Mouse (Mus musculus): ENCODE measurements around the gene Ppard.
"Not testable (repeated sequence)": the region's sequence is repeated elsewhere in the genome, so short reads cannot be mapped to it uniquely, and the experiment has no call there.

Ppard gene

DNA sequence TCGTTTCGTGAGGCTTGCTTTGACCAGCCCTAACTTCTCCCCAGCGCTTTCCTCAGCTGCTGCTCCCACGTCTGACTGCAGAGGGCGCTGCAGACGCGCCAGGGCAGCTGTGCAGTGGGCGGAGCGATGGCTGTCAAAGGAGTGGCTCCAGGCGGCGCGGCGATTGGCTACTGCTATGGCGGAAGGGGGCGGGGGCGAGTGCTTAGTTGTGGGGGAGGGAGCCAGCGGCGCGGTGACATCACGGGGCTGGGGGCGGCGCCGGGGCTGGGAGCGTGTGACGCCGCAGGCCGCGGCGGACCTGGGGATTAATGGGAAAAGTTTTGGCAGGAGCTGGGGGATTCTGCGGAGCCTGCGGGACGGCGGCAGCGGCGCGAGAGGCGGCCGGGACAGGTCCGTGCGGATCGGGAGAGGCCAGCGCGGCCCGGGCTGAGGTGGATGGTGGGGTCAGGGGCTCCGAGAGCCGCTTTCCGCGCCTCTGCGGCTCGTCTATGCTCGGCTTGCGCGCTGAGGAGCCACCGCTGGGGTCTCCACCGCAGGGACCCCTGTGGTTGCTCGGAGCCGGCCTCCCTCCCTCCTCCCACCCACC is at the start of gene Ppard:
Gene Ppard, plus strand, starts transcription at position 226 of the 586 bp plus-strand sequence.
- peak; percentile 98 for DNase-seq

DNA sequence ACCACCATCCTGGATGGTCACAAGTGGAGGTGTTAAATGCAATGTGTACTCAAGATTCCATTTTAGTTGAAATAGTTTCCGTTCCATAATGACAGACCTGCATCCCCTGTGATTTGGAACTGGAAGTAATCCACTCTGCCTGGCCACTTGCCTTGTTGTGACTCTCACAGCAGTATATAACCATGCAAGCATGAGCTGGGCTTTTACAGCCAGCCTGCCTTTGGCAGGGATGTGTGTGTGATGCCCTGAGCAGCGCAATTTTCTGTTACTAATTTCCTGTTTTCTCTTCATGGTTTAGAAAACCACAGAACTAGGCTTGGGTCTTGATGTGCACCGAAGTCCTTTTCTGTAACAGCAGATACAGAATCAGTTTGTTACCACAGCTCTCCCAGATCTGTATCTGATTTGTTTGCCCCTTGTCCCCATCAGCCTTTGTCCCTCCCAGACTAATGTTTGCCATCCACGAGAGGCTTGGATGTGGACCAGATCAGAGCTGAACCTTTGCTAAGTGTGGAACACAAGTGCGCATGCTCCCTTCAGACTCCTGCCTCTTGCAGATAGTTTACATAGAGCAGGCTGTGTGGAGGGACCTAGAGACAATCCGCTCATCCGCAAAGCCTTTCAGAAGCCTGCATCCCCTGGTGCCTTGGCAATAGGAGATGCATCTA is 47.4 kb upstream of the Ppard start:
- no peak for DNase-seq

DNA sequence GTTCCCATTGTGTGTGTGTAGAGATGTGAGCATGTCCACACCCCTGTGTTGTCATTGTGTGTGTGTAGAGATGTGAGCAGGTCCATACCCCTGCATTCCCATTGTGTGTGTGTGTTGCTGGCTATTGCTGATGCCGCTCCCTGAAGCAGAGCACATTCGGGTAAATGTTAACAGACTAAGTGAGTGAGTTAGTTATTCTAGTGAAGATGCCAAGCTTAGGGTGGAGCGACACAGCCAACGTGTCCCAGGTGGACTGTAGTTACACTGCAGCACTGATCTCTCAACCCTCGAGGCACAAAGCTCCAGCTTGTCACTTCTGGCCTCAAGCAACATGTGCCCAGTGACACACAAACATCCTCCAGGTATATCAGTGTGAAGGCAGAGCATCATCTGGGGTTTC is 44.2 kb upstream of the Ppard start:
- no peak for DNase-seq

DNA sequence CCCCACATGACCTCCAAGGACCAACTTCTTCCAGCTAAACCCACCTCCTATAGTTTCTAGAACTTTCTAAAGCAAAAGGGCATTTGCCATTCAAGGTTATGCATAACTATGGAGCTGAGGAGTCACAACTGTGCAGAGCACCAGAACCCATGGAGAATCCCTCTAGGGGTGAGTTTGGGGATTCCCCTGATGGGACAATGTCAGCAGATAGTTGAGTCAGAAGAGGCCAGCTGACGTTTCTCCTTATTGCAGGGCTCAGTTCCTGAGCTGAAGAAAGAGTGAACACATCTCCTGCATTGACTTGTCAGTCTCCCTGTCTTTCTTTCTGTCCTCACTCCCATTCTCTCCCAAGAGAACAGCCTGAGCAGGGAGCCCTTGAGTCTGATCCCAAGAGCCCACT is 39.7 kb upstream of the Ppard start:
- no peak for DNase-seq

DNA sequence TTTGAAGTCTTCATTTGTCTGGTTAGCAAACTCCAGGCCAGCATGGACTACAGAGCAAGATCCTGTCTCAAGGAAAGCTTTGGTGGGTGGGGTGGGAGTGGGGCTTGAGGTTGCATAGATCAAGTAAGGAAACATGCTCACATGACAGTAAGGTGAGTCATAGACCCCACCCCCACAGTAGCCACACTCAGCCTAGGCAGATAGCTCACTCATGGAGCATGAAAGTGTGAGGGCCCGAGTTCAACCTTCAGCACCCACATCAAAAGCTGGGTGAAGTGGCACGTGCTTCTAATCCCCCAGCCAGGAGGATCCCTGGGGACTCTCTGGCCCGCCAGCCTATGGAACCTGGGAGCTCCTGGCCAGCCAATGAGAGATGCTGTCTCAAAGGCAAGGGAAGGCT is 38.9 kb upstream of the Ppard start:
- no peak for DNase-seq

DNA sequence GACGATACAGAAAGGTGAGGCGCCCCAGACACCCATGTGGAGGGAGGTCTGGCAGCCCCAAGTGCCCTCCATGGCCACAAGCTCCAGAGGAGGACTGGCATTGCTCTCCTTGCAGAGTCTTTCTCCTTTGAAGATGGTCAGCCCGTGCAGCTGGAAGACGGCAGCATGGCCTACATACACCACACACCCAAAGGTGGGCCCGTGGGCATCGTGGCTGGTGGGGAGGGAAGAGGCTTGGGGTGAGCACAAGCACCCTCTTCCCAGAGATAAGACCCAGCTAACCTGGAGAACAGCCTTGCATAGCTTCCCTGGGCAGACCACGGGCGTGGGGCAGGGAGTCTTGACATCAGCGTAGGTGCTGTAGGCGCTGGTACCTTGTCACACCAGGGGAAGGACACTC is 37.5 kb upstream of the Ppard start:
- no peak for DNase-seq

DNA sequence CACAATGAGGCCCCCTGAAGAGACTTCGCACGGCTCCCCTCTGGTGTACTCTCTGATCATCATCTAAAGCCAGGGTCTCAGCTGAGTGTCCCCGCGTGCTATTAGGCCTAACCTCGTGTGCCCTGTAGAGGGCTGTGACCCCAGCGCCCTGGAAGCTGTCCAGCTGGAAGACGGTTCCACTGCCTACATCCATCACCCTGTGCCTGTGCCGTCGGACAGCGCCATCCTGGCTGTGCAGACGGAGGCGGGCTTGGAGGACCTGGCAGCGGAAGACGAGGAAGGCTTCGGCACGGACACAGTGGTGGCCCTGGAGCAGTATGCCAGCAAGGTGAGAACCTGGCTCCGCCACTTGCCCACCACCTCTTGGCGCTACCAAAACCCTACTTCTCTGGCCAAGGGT is 34.9 kb upstream of the Ppard start:
- no peak for DNase-seq

DNA sequence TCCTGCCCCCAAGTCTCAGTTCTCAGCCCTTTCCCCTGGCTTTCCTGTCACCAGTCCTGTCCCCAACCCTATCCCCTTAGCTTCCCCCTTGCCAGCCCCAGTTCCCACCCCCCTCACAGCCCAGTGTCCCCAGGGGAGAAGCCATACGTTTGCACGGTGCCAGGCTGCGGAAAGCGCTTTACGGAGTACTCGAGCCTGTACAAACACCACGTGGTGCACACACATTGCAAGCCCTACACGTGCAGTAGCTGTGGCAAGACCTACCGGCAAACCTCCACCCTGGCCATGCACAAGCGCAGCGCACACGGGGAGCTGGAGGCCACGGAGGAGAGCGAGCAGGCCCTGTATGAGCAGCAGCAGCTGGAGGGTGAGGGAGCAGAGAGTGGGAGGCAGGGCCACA is 30.5 kb upstream of the Ppard start:
- no peak for DNase-seq

DNA sequence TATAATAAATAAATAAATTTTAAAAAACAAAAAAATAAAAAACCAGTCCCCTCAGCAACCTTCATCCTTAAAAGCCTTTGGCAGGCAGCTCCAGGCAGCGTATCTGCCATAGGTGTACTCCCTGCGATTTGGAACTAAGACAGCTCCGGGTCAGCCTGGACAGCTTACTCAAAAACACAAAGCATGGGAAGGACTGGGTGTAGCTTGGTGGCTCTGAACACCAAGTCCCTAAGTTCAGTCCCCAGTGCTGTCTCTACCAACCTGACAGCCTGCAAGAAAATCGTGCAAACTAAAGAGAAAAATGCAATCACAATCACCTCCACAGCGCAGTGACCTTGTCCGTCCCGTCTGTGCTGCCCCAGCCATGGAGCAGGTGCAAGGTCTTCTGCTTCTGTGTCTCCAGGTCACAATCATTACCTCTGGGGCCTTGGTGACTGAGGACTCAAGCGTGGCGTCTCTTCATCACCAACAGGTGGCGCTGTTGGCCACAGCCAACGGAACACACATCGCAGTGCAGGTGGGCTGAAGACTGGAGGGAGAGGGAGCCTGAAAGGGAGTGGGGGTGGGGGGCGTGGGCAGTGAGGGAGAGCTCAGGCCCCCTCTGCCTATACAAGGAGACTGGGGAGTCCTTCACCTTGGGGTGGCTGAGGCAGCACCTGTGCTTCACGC is 28.3 kb upstream of the Ppard start:
- DNase-seq, result peak; percentile 83

DNA sequence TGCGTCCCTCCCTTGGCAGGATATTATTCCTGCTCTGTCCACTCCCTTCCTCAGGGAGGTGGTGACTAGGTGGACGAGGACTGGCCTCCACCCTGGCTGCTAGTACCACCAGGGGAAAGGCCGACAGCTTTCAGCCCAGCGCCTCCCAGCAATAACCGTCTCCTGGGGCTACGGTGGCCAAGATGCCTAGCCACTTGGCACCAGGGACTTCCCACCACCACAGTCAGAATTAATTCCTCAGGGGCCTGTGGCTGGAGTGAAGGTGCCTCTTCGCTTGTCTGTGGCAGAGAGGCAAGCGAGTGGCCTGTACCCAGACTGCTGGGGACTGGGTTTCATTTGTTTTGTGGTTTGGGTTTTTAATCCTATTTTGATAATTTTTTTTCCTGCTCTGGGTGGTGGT is 27.1 kb upstream of the Ppard start:
- DNase-seq, result no peak

DNA sequence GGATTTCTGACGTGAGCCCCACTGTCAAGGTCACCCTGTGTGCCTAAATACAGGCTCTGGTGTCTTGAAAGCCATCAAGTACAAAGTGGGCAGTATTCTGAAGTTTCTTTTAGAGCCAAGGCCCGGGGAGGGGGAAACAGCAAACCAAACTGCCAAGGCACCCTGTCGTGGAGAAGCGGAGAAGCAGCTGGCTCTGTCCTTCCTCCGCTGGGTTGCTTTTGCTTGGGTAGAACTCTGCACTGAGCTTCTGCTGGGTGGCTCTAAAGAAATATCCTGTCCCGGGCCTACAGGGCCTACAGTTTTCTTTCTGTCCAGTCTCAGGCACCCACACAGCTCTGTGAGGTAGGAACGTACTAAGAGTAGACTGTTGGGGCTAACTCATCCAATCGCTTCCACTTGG is 25.4 kb upstream of the Ppard start:
- DNase-seq, result no peak

DNA sequence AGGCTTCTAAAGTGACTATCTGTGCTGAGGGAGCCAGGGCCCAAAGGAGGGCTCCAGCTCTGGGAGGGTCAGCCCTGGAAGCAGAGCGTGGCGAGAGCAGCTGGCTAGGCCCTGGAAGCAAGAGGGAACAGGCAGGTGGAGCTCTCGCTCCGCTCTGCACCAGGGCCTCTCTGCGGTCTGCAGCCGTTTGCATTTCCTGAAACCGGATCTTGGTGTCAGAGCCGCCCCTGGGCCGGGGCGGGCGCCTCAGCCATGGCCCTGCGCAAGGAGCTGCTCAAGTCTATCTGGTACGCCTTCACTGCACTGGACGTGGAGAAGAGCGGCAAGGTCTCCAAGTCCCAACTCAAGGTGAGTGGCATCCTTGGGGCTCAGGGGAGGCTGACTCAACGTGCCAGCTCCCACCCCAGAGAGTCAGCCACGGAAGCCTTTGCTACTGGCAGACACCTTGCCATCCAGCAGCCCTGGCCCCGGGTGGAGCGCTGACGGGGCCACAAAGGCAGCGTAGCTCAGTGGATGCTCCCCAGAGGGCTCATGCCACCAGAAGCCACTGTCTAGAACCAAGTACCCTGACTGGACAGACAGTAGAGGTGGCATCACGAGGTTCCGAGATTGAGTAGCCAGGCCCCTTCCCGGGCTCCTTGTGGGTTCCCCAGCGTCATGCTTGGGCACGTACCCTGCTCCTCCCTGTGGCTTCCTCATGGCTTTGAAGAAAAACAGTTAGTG is 24.7 kb upstream of the Ppard start, which contains the start of gene Def6:
Gene Def6, plus strand, starts transcription at position 188 of the 723 bp plus-strand sequence.
- peak; percentile 62 for DNase-seq

DNA sequence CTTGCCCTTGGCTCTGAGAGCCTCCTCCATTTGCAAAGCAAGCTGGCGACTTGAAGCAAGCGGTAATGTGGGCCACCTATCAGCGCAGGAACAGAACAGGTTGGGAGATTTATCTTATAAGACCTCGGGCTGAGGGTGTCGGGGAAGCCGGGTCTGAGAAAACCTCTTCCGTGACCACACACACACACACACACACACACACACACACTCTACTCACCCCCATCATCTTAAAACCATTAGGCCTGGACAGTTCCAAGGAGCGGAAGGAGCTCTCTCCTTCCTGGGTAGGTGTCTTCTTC is 24.2 kb upstream of the Ppard start:
- DNase-seq, result no peak

DNA sequence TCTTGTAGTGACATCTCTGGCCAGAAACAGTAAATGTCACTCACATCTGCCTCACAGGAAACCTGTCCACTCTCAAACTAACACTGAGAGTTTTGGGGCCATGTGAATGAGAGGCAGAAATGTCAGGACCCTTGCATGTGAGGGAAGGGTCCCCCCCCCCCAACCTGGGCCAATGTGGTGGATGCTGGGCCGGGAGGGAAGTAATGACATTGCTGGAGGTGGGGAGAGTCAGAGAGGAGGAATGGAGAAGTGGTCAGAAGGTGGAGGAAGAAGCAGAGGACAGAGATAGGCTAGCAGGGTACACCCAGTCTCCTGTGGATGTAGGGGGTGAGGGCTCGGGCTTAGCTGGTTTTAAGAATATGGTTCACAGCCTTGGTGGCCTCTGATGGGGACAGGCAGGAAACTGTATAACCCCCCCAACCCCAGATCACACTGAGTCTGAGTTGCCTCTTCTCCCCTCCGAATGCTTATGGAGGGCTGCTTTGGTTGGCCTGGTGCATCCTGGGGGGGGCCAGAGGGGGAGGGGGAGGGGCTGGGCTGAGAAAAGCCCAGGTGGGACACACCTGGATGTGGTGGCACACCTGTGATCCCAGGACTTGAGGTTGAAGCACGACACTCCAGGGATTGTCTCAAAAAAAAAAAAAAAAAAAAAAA is 22.9 kb upstream of the Ppard start:
- no peak for DNase-seq

DNA sequence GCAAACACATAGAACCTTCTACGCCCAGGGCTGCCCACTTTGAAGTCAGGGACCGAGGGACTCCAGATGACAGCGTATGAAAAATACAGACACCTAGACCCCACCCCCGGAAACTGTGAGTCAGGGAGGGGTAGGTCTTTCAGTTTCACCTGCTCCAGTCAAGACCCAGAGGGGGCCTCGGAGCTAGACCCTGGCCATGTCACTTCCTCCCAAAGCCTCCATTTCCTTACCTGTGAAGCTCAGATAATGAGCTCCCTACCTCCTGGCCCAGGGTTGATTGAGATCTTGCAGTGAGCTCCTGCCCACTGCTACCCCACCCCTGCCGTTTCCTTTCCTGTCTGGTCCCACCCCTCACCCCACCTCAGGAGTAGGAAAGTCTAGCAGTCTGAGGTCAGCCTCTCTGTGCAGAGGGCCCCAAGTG is 20.6 kb upstream of the Ppard start:
- no peak for DNase-seq

DNA sequence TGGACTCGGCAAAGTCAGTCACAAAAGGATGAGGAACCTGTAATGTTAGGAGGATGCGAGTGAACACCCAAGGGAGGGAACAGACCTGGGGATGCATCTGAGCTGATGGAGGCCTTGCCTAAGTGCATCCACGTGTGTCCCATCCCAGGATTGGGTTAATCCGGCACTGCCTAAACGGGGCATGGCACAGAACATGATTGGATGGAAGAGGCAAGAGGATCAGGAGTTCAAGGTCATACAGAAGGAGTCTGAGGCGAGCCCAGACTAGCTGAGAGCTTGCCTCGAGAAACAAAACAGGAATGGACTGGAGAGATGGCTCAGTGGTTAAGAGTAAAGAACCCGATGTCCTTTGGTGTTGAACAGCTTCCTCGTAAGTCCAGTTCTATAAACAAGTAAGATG is 20.1 kb upstream of the Ppard start:
- no peak for DNase-seq

DNA sequence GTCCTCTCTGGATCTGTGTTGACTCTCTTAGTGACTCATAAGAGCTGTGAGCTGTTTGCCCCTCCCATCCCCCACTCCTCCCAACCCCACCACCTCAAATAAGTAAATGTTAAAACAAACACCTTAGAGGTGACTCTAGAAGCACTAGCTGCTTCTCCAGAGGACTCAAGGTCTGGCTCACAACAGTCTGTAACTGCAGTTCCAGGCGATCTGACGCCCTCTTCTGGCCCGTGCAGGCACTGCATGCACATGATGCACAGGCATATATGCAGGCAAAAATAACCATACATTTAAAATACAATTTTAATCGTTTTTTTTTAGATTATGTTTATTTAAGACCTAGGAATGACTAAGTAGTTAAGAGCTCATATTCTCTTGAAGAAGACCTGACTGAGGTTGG is 19.3 kb upstream of the Ppard start:
- no peak for DNase-seq

DNA sequence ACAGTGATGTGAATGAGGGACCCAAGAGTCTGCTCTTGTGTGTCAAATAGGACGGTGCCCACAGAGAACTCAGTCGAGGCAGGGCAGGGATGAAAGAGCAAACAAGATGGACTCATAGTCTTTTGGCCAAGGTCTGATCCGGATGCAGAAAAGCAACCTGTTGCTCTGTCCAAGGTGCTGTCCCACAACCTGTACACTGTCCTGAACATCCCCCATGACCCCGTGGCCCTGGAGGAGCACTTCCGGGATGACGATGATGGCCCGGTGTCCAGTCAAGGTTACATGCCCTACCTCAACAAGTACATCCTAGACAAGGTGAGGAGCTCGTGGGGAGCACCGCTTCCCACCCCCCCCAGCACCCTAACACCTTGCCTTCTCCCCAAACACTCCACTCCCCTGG is 15.7 kb upstream of the Ppard start:
- DNase-seq, result no peak

DNA sequence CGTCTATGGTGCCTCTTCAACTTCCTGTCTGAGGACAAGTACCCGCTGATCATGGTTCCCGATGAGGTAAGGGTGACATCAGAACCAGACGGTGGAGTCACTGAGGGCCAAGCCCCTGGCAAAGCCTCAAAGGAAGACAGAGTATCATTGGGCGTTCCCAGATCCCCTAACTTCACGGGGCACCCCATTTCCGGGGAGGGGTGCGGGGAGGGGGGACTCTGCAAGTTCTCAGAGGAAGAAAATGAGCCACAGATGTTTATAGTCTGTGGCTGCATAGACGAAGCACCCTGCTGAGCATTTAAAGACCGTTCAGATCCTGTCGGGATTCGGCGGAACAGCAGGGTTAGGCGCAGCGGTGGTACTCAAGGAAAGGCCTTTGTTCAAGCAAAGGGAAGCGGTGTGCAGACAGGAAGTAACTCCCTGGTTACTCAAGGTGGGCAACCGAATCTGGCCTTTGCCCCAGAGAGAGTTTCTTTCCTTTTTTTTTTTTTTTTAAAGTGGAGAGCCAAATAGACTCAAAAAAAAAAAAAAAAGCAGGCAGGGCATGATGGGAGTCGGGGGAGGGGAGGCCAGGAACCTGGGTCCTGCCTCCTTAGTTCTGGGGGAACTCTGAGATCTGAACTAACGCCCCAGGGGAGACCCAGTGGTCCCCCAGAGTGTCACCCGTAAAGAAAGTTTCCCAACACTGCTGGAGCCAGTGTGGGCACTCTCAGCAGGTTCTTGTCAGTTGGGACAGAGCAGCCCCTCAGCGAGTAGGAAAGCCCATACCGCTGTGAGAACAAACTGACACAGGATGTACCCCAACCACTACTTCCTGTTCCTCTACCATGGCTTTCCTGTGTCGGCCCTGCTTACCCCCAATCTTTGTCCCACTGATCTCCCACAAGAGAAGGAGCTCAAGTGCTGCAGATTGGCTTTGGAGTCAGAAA is 14.5 kb upstream of the Ppard start:
- DNase-seq, result no peak

DNA sequence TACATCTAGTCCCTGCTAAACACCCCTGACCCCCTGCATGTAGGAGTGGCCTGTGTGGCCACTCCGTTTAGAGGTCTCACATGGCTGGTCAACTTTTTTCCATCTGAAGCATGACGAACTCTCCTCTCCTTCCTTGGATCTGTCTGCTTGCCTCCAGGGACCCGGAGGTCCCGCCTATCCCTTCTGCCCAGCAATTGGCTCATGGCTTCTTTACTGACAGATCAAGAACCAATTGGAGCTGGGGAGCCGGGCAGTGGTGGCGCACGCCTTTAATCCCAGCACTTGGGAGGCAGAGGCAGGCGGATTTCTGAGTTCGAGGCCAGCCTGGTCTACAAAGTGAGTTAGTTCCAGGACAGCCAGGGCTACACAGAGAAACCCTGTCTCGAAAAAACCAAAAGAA is 10.0 kb upstream of the Ppard start:
- not testable (repeated sequence) for DNase-seq

DNA sequence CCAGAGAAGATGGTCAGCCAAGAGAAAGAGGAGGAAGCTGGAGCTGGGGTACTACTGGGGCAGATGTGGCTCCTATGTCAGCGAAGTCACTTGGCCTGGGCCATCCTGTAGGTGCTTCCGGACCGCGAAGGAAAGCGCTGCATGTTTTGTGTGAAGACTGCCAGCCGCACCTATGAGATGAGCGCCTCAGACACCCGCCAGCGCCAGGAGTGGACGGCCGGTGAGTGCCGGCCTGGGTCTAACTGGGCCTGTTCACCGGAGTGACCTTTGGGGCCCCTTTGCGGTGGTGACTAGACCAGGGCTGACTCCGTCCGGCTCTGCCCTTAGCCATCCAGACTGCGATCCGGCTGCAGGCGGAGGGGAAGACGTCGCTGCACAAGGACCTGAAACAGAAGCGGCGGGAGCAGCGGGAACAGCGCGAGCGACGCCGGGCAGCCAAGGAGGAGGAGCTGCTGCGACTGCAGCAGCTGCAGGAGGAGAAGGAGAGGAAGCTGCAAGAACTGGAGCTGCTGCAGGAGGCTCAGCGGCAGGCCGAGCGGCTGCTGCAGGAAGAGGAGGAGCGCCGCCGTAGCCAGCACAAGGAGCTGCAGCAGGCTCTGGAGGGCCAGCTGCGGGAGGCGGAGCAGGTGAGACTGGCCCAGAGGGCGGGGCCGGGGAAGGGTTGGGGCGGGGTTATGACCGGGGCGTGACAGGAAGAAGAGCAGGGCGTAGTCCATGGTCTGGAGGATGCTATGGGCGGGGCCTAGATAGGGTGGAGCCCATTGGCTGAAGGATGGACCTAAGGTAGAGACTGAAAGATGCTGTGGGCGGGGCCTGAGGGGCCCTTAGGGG is 8.7 kb upstream of the Ppard start:
- DNase-seq, result peak; percentile 93
